Mouse (Mus musculus) liver, embryonic 11.5 days (tissue): Measurements from ENCODE around the gene Rasa2. TPM values are rescaled to one million over a fixed set of nuclear protein-coding genes. Genes with fewer than 3 reads are reported as not detected.
"Not testable (repeated sequence)": the region's sequence is repeated elsewhere in the genome, so short reads cannot be mapped to it uniquely, and the experiment has no call there.

Experiments used
- ATAC-seq: fragments of 200-750 bp; cut with Nextera tagmentation; replicated peaks from 2 replicates; pipeline ENCODE4 v1.8.0; 2017; ENCODE audit warnings: moderate number of reproducible peaks, mild to moderate bottlenecking, moderate TSS enrichment, moderate library complexity; ENCODE audit not compliant: low FRiP score
- DNase-seq: peaks from one replicate; pipeline ENCODE4 v3.0.0-alpha.2; 2017; ENCODE audit warnings: low spot score
- H3K27ac ChIP-seq: fragments of 300-500 bp; sonication (generic); 2 replicates; pipeline ENCODE4 v1.5.1; 2014; ENCODE audit warnings: mild to moderate bottlenecking, low read depth, low read length, control low read depth
- H3K27me3 ChIP-seq: fragments of 300-500 bp; sonication (generic); replicated peaks from 2 replicates; pipeline ENCODE4 v1.6.1; 2014; ENCODE audit warnings: low read length, mixed read lengths; ENCODE audit not compliant: control insufficient read depth, insufficient read depth
- H3K36me3 ChIP-seq: fragments of 300-500 bp; sonication (generic); 2 replicates; pipeline ENCODE4 v1.6.1; 2014; ENCODE audit warnings: mild to moderate bottlenecking, low read length, moderate library complexity, mixed read lengths; ENCODE audit not compliant: control insufficient read depth, insufficient read depth
- H3K4me1 ChIP-seq: fragments of 300-500 bp; sonication (generic); replicated peaks from 2 replicates; pipeline ENCODE4 v1.6.1; 2014; ENCODE audit warnings: low read length, mixed read lengths; ENCODE audit not compliant: control insufficient read depth, insufficient read depth
- H3K4me2 ChIP-seq: fragments of 300-500 bp; sonication (generic); 2 replicates; pipeline ENCODE4 v1.6.1; 2014; ENCODE audit warnings: mild to moderate bottlenecking, control low read depth, moderate library complexity
- H3K4me3 ChIP-seq: fragments of 300-500 bp; sonication (generic); 2 replicates; pipeline ENCODE4 v1.5.1; 2014; ENCODE audit warnings: low read depth, low read length, control low read depth
- H3K9ac ChIP-seq: fragments of 300-500 bp; sonication (generic); 2 replicates; pipeline ENCODE4 v1.6.1; 2014; ENCODE audit warnings: low read depth, low read length, control low read depth
- H3K9me3 ChIP-seq: fragments of 300-500 bp; sonication (generic); 2 replicates; pipeline ENCODE4 v1.6.1; 2016; ENCODE audit warnings: low read length, inconsistent platforms, mixed read lengths; ENCODE audit not compliant: control insufficient read depth
- WGBS: fragments of 180-500 bp; shearing (Covaris S2); extraction: QIAGEN DNeasy Blood & Tissue Kit; methylation state at CpG from one replicate; pipeline ENCODE4 v1.1.7; 2014; 5-methylcytosine and 5-hydroxymethylcytosine counted together
- polyA plus RNA-seq: library from polyadenylated mRNA; unstranded; fragments of >200 nt; fragmentation: Nextera tagmentation; extraction: Ambion mirVana; gene quantifications from 2 replicates; pipeline ENCODE4 v1.2.1, GENCODE M21; 2014

Rasa2 gene
- polyA plus RNA-seq, 1 experiment from 2014 or later: 9.7 TPM

- Histone ChIP-seq H3K4me3 (no peak overlapping the region), H3K9ac (no peak overlapping the region), H3K27ac (no peak overlapping the region), H3K4me1 (0 out of 2 replicates have a peak, but pooled peaks cover 2% of the 10 kb centered on the region), H3K27me3 (no peaks in the 10 kb centered on the region; the same call in 1 of the 2 replicates), H3K9me3 (no peaks in the 10 kb centered on the region), H3K4me2 (no peak overlapping the region), H3K36me3 (no peaks in the 10 kb centered on the region)
- 85% methylated on average over 4 of the region's 4 CpGs for WGBS
- no peak for ATAC-seq
- no peak for DNase-seq
These were observed 17.9 kb upstream of the Rasa2 start for GRCm38 (mm10) chr9:96649362-96649761.

GRCm38 (mm10) chr9:96646668-96647295 is 15.4 kb upstream of the Rasa2 start:
- Histone ChIP-seq H3K27ac (no peak overlapping the region), H3K36me3 (no peaks in the 10 kb centered on the region), H3K9me3 (no peaks in the 10 kb centered on the region), H3K4me3 (no peak overlapping the region), H3K4me1 (0 out of 2 replicates have a peak, but pooled peaks cover 2% of the 10 kb centered on the region), H3K9ac (no peak overlapping the region), H3K4me2 (no peak overlapping the region), H3K27me3 (no peaks in the 10 kb centered on the region; the same call in 1 of the 2 replicates)
- 44% methylated on average over 2 of the region's 2 CpGs for WGBS
- ATAC-seq (no peak), DNase-seq (no peak)

GRCm38 (mm10) chr9:96644840-96645239 is 13.4 kb upstream of the Rasa2 start:
- ATAC-seq (no peak), DNase-seq (no peak)
- WGBS: 83% methylated on average over 2 of the region's 2 CpGs

GRCm38 (mm10) chr9:96644002-96644401 is 12.6 kb upstream of the Rasa2 start:
- H3K9me3 ChIP-seq, ATAC-seq, H3K27me3 ChIP-seq, H3K4me2 ChIP-seq, DNase-seq, H3K4me1 ChIP-seq, H3K27ac ChIP-seq, H3K4me3 ChIP-seq, H3K36me3 ChIP-seq, H3K9ac ChIP-seq: not testable (repeated sequence)
- 68% methylated on average over 3 of the region's 3 CpGs for WGBS

More at GRCm38 (mm10) chr9:96644840-96645239, 13.4 kb upstream of the Rasa2 start:
- Histone ChIP-seq H3K4me2 (no peak overlapping the region), H3K4me1 (0 out of 2 replicates have a peak, but pooled peaks cover under 1% of the 10 kb centered on the region), H3K27ac (no peak overlapping the region), H3K9me3 (no peaks in the 10 kb centered on the region), H3K27me3 (no peaks in the 10 kb centered on the region), H3K4me3 (no peak overlapping the region), H3K36me3 (no peaks in the 10 kb centered on the region), H3K9ac (no peak overlapping the region)

- H3K9me3 ChIP-seq: no peaks in the 10 kb centered on the region
- H3K4me1 ChIP-seq: peaks cover 6% of the 10 kb centered on the region; the same call in 1 of the 2 replicates
- no peaks in the 10 kb centered on the region for H3K27me3 ChIP-seq
- ATAC-seq (no peak), DNase-seq (no peak)
- no peak overlapping the region for H3K27ac ChIP-seq
- no peaks in the 10 kb centered on the region for H3K36me3 ChIP-seq
- no peak overlapping the region for H3K4me3 ChIP-seq
- H3K9ac ChIP-seq: no peak overlapping the region
- 87% methylated on average over 7 of the region's 7 CpGs for WGBS
- no peak overlapping the region for H3K4me2 ChIP-seq
These were observed 8.0 kb upstream of the Rasa2 start for GRCm38 (mm10) chr9:96639451-96639850.

GRCm38 (mm10) chr9:96638508-96638907 is 7.1 kb upstream of the Rasa2 start:
- Histone ChIP-seq H3K4me1 (peaks cover 6% of the 10 kb centered on the region; the same call in 1 of the 2 replicates), H3K4me3 (no peak overlapping the region), H3K36me3 (no peaks in the 10 kb centered on the region), H3K4me2 (no peak overlapping the region), H3K27me3 (no peaks in the 10 kb centered on the region; the same call in 1 of the 2 replicates), H3K9me3 (no peaks in the 10 kb centered on the region), H3K9ac (no peak overlapping the region), H3K27ac (no peak overlapping the region)
- ATAC-seq (no peak), DNase-seq (no peak)
- 61% methylated on average over 7 of the region's 7 CpGs for WGBS

- Histone ChIP-seq H3K4me2 (no peak overlapping the region), H3K9me3 (no peaks in the 10 kb centered on the region), H3K4me3 (no peak overlapping the region), H3K36me3 (no peaks in the 10 kb centered on the region), H3K4me1 (peaks cover 6% of the 10 kb centered on the region), H3K9ac (no peak overlapping the region), H3K27ac (no peak overlapping the region), H3K27me3 (peaks cover 3% of the 10 kb centered on the region; the same call in 1 of the 2 replicates)
- WGBS: 55% methylated on average over 7 of the region's 7 CpGs
- ATAC-seq (no peak), DNase-seq (no peak)
These were observed 5.7 kb upstream of the Rasa2 start for GRCm38 (mm10) chr9:96637157-96637548.

GRCm38 (mm10) chr9:96636423-96637156 is 5.2 kb upstream of the Rasa2 start:
- no peak for ATAC-seq
- Histone ChIP-seq H3K4me1 (peaks cover 10% of the 10 kb centered on the region), H3K9me3 (no peaks in the 10 kb centered on the region), H3K4me2 (peak overlapping the region; percentile 12; the same call in 1 of the 2 replicates), H3K4me3 (no peak overlapping the region), H3K36me3 (no peaks in the 10 kb centered on the region), H3K9ac (no peak overlapping the region), H3K27ac (no peak overlapping the region), H3K27me3 (peaks cover 4% of the 10 kb centered on the region; the same call in 1 of the 2 replicates)
- no peak for DNase-seq
- WGBS: 25% methylated on average over 9 of the region's 9 CpGs
